In the genomic region with DNA sequence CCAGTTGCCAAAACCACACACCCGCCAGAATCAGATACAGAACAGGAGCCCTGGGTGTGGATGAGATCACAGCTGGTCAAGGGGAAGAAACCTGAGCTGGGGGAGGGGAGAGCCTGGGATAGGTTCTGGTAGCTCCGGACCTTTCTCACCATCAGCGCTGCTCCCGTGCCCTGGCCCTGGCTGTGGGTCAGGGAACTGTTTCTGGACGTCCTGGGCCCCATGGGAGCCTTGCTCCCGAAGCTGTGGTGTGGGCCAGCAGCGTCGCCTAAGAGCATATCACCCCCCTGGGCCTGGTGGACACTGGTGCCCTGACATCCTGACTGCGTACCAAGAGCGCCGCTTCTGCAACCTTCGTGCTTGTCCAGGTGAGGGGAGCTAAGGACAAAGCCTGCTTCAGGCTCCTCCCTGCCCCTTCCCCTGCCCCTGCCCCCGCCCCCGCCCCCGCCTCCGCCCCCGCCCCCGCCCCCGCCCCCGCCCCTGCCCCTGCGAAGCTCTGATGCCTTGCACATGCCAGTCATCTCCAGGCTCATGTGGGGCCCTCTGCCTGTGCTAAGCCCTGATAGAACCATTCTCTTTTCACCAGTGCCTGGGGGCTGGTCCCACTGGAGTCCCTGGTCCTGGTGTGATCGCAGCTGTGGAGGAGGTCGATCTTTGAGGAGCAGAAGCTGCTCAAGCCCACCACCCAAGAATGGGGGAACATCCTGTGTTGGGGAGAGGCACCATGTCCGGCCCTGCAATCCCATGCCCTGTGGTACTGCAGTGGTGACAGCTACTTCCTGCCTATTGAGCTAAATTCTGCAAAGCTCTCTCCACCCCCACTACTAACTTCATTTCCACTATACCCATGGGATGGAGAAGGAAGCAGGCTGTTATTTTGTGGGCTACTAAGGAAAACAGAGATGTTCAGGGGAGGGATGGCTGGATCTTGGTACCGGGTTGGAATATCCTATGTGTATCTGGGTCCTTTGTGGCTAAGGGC, we compare ENCODE assay signal across 9 mouse cellular contexts. TPM values are rescaled to one million over a fixed set of nuclear protein-coding genes. Genes with fewer than 3 reads are reported as not detected.
DNase-seq lines count a peak whose midpoint lies in the region; ATAC-seq and TF ChIP-seq lines count a peak whose summit lies in the region.
"Had no signal": no experiment of that assay in that cellular context is flagged by ENCODE, and none has a peak within 500 bp of the region (broad histone marks: within the 10 kb centered on the region; RNA-seq: fewer than 3 reads in every experiment).

No protein-coding gene starts in this region.

- 18% methylated on average over 17 of the region's 25 CpGs for WGBS in lung, adult 2 months
- 7% methylated on average over 24 of the region's 25 CpGs for WGBS in intestine, embryonic 14.5 days

- no peak overlapping the region for H3K27ac ChIP-seq in intestine, embryonic 14.5 days (ENCODE audit: low read depth)

- no peaks in the 10 kb centered on the region for H3K27me3 ChIP-seq in intestine, embryonic 14.5 days (replicated peaks; ENCODE audit: control insufficient read depth, insufficient read depth, low read length)

- no peak overlapping the region for H3K4me3 ChIP-seq in lung, adult 2 months (replicated peaks; ENCODE audit: extremely low read depth, low read depth, low read length)
- 0 out of 2 replicates have a peak overlapping the region, but pooled peaks have one; percentile 12 for H3K4me3 ChIP-seq in intestine, embryonic 14.5 days (ENCODE audit: low read depth, low read length)

- no peak for TF ChIP-seq CTCF in lung, adult 2 months (IDR thresholded peaks at IDR 0.05; ENCODE audit: insufficient read depth, low read length)

- DNase-seq in lung, adult 2 months, result no peak
- DNase-seq in lung, postnatal 25 days (ENCODE audit: low spot score), result no peak
- DNase-seq in gastrocnemius, postnatal 14 days, result peak; percentile 54
- DNase-seq in intestine, embryonic 14.5 days (ENCODE audit: low spot score), result peak; percentile 70
- no peak for DNase-seq in frontal cortex, postnatal 10 days (ENCODE audit: low spot score in 2 of 2)
- no peak for DNase-seq in T-cell, adult 2 months (ENCODE audit: low spot score)
- DNase-seq in spleen, postnatal 4 days (ENCODE audit: low spot score in 2 of 2), result no peak

- no peaks in the 10 kb centered on the region for H3K4me1 ChIP-seq in lung, adult 2 months (ENCODE audit: control insufficient read depth, insufficient read depth, low read length)
- peaks cover 11% of the 10 kb centered on the region for H3K4me1 ChIP-seq in intestine, embryonic 14.5 days (replicated peaks; ENCODE audit: control insufficient read depth, insufficient read depth, low read length)

- H3K9me3 ChIP-seq in intestine, embryonic 14.5 days (ENCODE audit: control insufficient read depth, low read length), result no peaks in the 10 kb centered on the region

- H3K36me3 ChIP-seq in intestine, embryonic 14.5 days (ENCODE audit: control insufficient read depth, insufficient read depth, low read length), result no peaks in the 10 kb centered on the region

- H3K4me2 ChIP-seq in intestine, embryonic 14.5 days (ENCODE audit: low read length), result peak overlapping the region; percentile 53

- H3K9ac ChIP-seq in intestine, embryonic 14.5 days (ENCODE audit: low read length), result 0 out of 2 replicates have a peak overlapping the region, but pooled peaks have one; percentile 23

- TF ChIP-seq POLR2A in lung, adult 2 months (IDR thresholded peaks at IDR 0.05; ENCODE audit: borderline replicate concordance, extremely low read depth, low read depth, low read length), result 0 out of 2 replicates have a peak, but pooled peaks have one; percentile 9

- ATAC-seq in intestine, embryonic 14.5 days (replicated peaks; ENCODE audit: low FRiP score, low TSS enrichment, low read depth), result peak; percentile 63
- peak; percentile 20; the same call in 1 of the 2 replicates for ATAC-seq in megakaryocyte progenitor cell, adult 5-6 weeks (replicated peaks; ENCODE audit: poor library complexity)

- intact Hi-C loops in gastrocnemius, postnatal 14 days (cut with DNase I; ENCODE audit: low total_unique reads), result loop anchor here (10.0 kb wide), 1 partner anchor 313 kb away; no protein-coding TSS in a partner anchor

RNA-seq across cellular contexts. Expression of gene Sspo, which starts 40.0 kb away (rescaled TPM):
- 3.2 and 3.4 TPM in 2 replicates for polyA plus RNA-seq in lung, adult 2 months (2012; rRNA removed)
- 1 to 10 TPM in 1 of 2 experiments, under 1 TPM in 1; 0.16 to 1.1 TPM for total RNA-seq in gastrocnemius, postnatal 14 days (2021)
- polyA plus RNA-seq in intestine, embryonic 14.5 days (2014; fragmentation: Nextera tagmentation; extraction: Ambion mirVana), result 0.32 and 0.40 TPM in 2 replicates
- not detected in 2 replicates for total RNA-seq in megakaryocyte progenitor cell, adult 5-6 weeks (2015)
- total RNA-seq in megakaryocyte progenitor cell, adult 5-6 weeks (2017), result not detected in 2 replicates
- total RNA-seq: MEL had no signal

RNA-seq across cellular contexts. Expression of gene Zfp467, which starts 42.4 kb away (rescaled TPM):
- 42.1 and 51.4 TPM in 2 replicates for polyA plus RNA-seq in lung, adult 2 months (2012; rRNA removed)
- total RNA-seq in gastrocnemius, postnatal 14 days (2021), result 10 to 100 TPM; 15.9 to 16.5 TPM
- 22.4 and 23.1 TPM in 2 replicates for polyA plus RNA-seq in intestine, embryonic 14.5 days (2014; fragmentation: Nextera tagmentation; extraction: Ambion mirVana)
- 1.6 and 3.4 TPM in 2 replicates for total RNA-seq in megakaryocyte progenitor cell, adult 5-6 weeks (2015)
- total RNA-seq in megakaryocyte progenitor cell, adult 5-6 weeks (2017), result 0.61 and 1.1 TPM in 2 replicates

RNA-seq across cellular contexts. Expression of gene Atp6v0e2, which starts 49.4 kb away (rescaled TPM):
- 29.9 and 35.5 TPM in 2 replicates for polyA plus RNA-seq in lung, adult 2 months (2012; rRNA removed)
- 10 to 100 TPM; 48.6 to 48.9 TPM for total RNA-seq in gastrocnemius, postnatal 14 days (2021)
- polyA plus RNA-seq in intestine, embryonic 14.5 days (2014; fragmentation: Nextera tagmentation; extraction: Ambion mirVana), result 25.0 and 29.2 TPM in 2 replicates
- not detected in 2 replicates for total RNA-seq in megakaryocyte progenitor cell, adult 5-6 weeks (2015)
- not detected in 2 replicates for total RNA-seq in megakaryocyte progenitor cell, adult 5-6 weeks (2017)
- total RNA-seq: MEL had no signal

Comparison
In these comparisons a context has a peak if more than half of its experiments do, and no peak if none do; other contexts are left out.
1. DNase-seq: peak in gastrocnemius, postnatal 14 days (single experiment) and intestine, embryonic 14.5 days (single experiment); none in lung, adult 2 months (single experiment), lung, postnatal 25 days (single experiment), frontal cortex, postnatal 10 days (0 of 2), T-cell, adult 2 months (single experiment) and spleen, postnatal 4 days (0 of 2).
2. RNA of gene Atp6v0e2, which starts 49.4 kb away (total RNA-seq): 48.6 to 48.9 TPM in gastrocnemius, postnatal 14 days; not detected in megakaryocyte progenitor cell, adult 5-6 weeks; every median in the first group is over 10 times any median in the second.